Mouse (Mus musculus): ENCODE measurements around the gene Grip2. TPM values are rescaled to one million over a fixed set of nuclear protein-coding genes. Genes with fewer than 3 reads are reported as not detected.

Grip2 gene
- polyA plus RNA-seq, 1 experiment from 2014 or later = 3.1 TPM

- 0 out of 2 replicates have a peak overlapping the region, but pooled peaks have one; percentile 34 for H3K9ac ChIP-seq (ENCODE audit: low read depth, low read length)
- peaks cover 74% of the 10 kb centered on the region for H3K27me3 ChIP-seq (replicated peaks; ENCODE audit: control insufficient read depth, insufficient read depth, low read length)
- 0 out of 2 replicates have a peak, but pooled peaks cover 3% of the 10 kb centered on the region for H3K4me1 ChIP-seq (ENCODE audit: control insufficient read depth, insufficient read depth, low read length)
- H3K4me3 ChIP-seq (ENCODE audit: low read depth, low read length) = peak overlapping the region; percentile 50
- ATAC-seq (ENCODE audit: low read depth) = no peak
- H3K36me3 ChIP-seq (ENCODE audit: control insufficient read depth, insufficient read depth, low read length) = no peaks in the 10 kb centered on the region
- no peak for DNase-seq (ENCODE audit: low spot score)
- H3K4me2 ChIP-seq (ENCODE audit: low read depth, low read length) = peak overlapping the region; percentile 90
- no peaks in the 10 kb centered on the region for H3K9me3 ChIP-seq (ENCODE audit: control insufficient read depth, low read length)
- WGBS = 7% methylated on average over 19 of the region's 46 CpGs
- H3K27ac ChIP-seq (replicated peaks; ENCODE audit: low read depth, low read length) = no peak overlapping the region
Observed at GRCm38 (mm10) chr6:91842897-91843627, 16.0 kb upstream of the Grip2 start.

DNA sequence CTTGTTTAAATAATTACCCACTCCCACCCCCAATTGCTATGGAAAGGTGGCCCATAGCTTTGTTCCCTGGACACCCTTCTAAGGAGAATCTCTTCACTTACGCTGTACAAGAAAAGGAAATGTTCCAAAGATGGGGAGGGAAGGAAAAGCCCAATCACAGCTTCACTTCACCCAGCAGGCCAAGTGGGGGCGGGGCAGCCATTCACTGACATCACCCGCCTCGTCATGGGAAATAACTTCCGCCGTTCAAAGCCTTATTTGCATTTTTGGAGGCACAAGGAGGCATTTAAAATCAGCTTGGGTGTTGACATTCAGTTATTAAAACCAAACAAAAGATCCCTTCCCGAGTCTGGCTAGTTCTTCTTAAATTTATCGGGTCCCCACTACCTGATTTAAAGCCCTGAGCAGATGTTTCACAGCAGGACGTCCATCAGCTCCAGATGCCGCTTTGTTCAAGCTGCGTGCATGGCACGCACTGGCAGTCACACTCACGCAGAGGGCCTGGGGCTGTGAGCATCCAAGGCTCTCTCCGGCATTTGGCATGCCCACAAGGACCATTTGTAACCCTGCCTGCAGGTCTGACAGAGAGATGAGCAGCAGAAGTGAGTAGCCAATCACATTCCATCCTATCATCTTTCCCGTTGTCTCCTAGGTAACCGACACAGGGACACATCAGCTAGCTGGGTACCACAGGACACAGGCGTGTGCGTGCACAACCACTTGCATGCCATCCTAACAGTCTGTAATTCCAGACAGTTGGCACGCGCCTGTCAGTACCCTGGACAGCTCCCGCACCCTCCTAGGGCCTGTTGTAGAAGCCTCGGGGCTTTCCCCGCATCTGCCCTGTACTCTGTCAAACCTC, 12.2 kb upstream of the Grip2 start:
- Histone ChIP-seq H3K4me1 (ENCODE audit: control insufficient read depth, insufficient read depth, low read length) (0 out of 2 replicates have a peak, but pooled peaks cover 3% of the 10 kb centered on the region), H3K27ac (replicated peaks; ENCODE audit: low read depth, low read length) (no peak overlapping the region), H3K4me2 (ENCODE audit: low read depth, low read length) (no peak overlapping the region), H3K4me3 (ENCODE audit: low read depth, low read length) (no peak overlapping the region), H3K36me3 (ENCODE audit: control insufficient read depth, insufficient read depth, low read length) (no peaks in the 10 kb centered on the region), H3K9ac (ENCODE audit: low read depth, low read length) (no peak overlapping the region), H3K9me3 (ENCODE audit: control insufficient read depth, low read length) (no peaks in the 10 kb centered on the region), H3K27me3 (replicated peaks; ENCODE audit: control insufficient read depth, insufficient read depth, low read length) (peaks cover 57% of the 10 kb centered on the region)
- WGBS = 12% methylated on average over 23 of the region's 23 CpGs
- DNase-seq (ENCODE audit: low spot score) = peak; percentile 78
- ATAC-seq (ENCODE audit: low read depth) = peak; percentile 81; the same call in 1 of the 2 replicates

DNA sequence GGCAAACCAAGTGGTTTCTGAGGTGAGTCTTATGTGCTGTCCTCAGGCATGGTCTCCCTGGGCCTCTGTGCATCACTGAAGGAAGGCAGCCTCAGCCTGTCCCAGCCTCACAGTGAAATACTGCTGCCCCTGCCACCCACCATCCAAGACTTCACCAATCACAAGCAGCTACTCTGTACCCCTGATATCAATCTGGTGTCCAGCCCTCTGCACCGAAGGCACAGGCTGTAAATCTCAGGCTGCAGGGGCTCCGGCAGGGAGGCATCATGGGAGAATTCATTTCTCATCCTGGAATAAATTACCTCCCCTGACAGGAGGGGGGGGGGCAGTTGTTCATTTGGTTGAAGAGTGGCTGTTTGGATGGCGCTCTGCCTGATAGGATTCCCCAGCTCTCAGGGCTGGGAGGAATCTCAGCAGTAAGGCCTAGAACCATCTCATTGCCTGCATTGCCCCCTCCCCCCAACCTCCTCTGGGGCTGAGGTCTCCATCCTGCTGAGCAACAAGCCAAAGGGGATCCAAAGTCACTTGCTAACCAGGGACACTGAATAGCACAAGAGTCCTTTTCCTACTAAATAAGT, 5.9 kb upstream of the Grip2 start:
- no peak overlapping the region for H3K4me3 ChIP-seq (ENCODE audit: low read depth, low read length)

GRCm38 (mm10) chr6:91827926-91828325, 876 bp upstream of the Grip2 start:
- ATAC-seq (ENCODE audit: low read depth) = no peak
- H3K27ac ChIP-seq (replicated peaks; ENCODE audit: low read depth, low read length) = no peak overlapping the region
- no peaks in the 10 kb centered on the region for H3K27me3 ChIP-seq (replicated peaks; ENCODE audit: control insufficient read depth, insufficient read depth, low read length)
- H3K9me3 ChIP-seq (ENCODE audit: control insufficient read depth, low read length) = no peaks in the 10 kb centered on the region
- H3K4me1 ChIP-seq (ENCODE audit: control insufficient read depth, insufficient read depth, low read length) = no peaks in the 10 kb centered on the region
- WGBS = 69% methylated on average over 5 of the region's 5 CpGs
- H3K9ac ChIP-seq (ENCODE audit: low read depth, low read length) = no peak overlapping the region
- no peak overlapping the region for H3K4me3 ChIP-seq (ENCODE audit: low read depth, low read length)
- H3K36me3 ChIP-seq (ENCODE audit: control insufficient read depth, insufficient read depth, low read length) = no peaks in the 10 kb centered on the region
- H3K4me2 ChIP-seq (ENCODE audit: low read depth, low read length) = no peak overlapping the region
- DNase-seq (ENCODE audit: low spot score) = no peak

More for the DNA sequence above, 5.9 kb upstream of the Grip2 start:
- Histone ChIP-seq H3K9me3 (ENCODE audit: control insufficient read depth, low read length) (no peaks in the 10 kb centered on the region), H3K4me1 (ENCODE audit: control insufficient read depth, insufficient read depth, low read length) (no peaks in the 10 kb centered on the region), H3K4me2 (ENCODE audit: low read depth, low read length) (no peak overlapping the region), H3K27me3 (replicated peaks; ENCODE audit: control insufficient read depth, insufficient read depth, low read length) (0 out of 2 replicates have a peak, but pooled peaks cover 3% of the 10 kb centered on the region), H3K27ac (replicated peaks; ENCODE audit: low read depth, low read length) (no peak overlapping the region), H3K36me3 (ENCODE audit: control insufficient read depth, insufficient read depth, low read length) (no peaks in the 10 kb centered on the region), H3K9ac (ENCODE audit: low read depth, low read length) (no peak overlapping the region)
- 52% methylated on average over 3 of the region's 3 CpGs for WGBS
- no peak for DNase-seq (ENCODE audit: low spot score)
- no peak for ATAC-seq (ENCODE audit: low read depth)

DNA sequence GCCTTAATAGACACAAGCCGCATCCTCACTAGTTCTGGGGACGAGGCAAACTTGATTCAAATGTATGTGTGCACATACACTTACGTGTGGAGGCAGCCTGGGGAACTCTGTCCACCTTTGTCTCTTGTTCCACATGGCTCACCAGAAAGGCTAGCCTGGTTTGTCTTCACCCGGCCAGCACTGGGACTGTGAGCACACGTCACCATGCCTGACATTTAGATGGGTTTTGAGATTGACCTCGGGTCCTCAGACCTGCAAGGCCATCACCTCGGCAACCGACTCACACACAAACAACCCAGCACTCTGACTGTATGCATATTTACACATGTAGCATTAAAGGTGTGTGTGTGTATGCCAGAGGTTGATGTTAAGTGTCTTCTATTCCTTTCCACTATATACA, 8.8 kb downstream of the Grip2 start:
- 70% methylated on average over 8 of the region's 8 CpGs for WGBS
- H3K27me3 ChIP-seq (replicated peaks; ENCODE audit: control insufficient read depth, insufficient read depth, low read length) = no peaks in the 10 kb centered on the region
- H3K9ac ChIP-seq (ENCODE audit: low read depth, low read length) = no peak overlapping the region
- no peaks in the 10 kb centered on the region for H3K4me1 ChIP-seq (ENCODE audit: control insufficient read depth, insufficient read depth, low read length)
- H3K9me3 ChIP-seq (ENCODE audit: control insufficient read depth, low read length) = no peaks in the 10 kb centered on the region
- no peaks in the 10 kb centered on the region for H3K36me3 ChIP-seq (ENCODE audit: control insufficient read depth, insufficient read depth, low read length)
- ATAC-seq (ENCODE audit: low read depth) (no peak), DNase-seq (ENCODE audit: low spot score) (no peak)
- no peak overlapping the region for H3K4me2 ChIP-seq (ENCODE audit: low read depth, low read length)
- H3K4me3 ChIP-seq (ENCODE audit: low read depth, low read length) = no peak overlapping the region
- no peak overlapping the region for H3K27ac ChIP-seq (replicated peaks; ENCODE audit: low read depth, low read length)

DNA sequence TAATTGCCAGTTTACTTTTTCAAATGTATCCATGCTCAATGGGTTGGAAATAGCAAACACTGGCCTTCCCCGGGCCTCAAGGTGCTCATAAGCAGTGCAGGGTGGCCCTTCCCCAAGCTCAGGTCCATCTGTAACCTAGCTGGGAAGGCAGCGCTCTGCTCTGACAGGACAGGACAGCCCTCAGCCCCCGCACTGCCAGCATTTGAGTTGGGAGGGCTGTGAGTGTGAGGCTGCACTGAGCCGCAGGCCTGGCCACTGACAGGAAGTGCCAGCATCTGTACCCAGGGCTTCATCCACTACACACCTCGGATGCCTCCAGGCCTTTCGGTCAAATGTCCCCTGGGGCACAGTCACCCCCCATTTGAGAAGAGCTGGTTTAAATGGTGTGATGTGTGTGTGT, 11.1 kb downstream of the Grip2 start:
- no peak overlapping the region for H3K9ac ChIP-seq (ENCODE audit: low read depth, low read length)
- no peak for ATAC-seq (ENCODE audit: low read depth)
- H3K4me3 ChIP-seq (ENCODE audit: low read depth, low read length) = no peak overlapping the region
- H3K9me3 ChIP-seq (ENCODE audit: control insufficient read depth, low read length) = no peaks in the 10 kb centered on the region
- WGBS = 84% methylated on average over 6 of the region's 6 CpGs
- no peaks in the 10 kb centered on the region for H3K4me1 ChIP-seq (ENCODE audit: control insufficient read depth, insufficient read depth, low read length)
- no peak overlapping the region for H3K27ac ChIP-seq (replicated peaks; ENCODE audit: low read depth, low read length)
- no peaks in the 10 kb centered on the region for H3K36me3 ChIP-seq (ENCODE audit: control insufficient read depth, insufficient read depth, low read length)
- no peak for DNase-seq (ENCODE audit: low spot score)
- H3K27me3 ChIP-seq (replicated peaks; ENCODE audit: control insufficient read depth, insufficient read depth, low read length) = no peaks in the 10 kb centered on the region
- H3K4me2 ChIP-seq (ENCODE audit: low read depth, low read length) = no peak overlapping the region

GRCm38 (mm10) chr6:91813611-91814010, 13.4 kb downstream of the Grip2 start:
- no peak overlapping the region for H3K4me2 ChIP-seq (ENCODE audit: low read depth, low read length)
- 82% methylated on average over 3 of the region's 3 CpGs for WGBS
- peak; percentile 37; the same call in 1 of the 2 replicates for ATAC-seq (ENCODE audit: low read depth)

DNA sequence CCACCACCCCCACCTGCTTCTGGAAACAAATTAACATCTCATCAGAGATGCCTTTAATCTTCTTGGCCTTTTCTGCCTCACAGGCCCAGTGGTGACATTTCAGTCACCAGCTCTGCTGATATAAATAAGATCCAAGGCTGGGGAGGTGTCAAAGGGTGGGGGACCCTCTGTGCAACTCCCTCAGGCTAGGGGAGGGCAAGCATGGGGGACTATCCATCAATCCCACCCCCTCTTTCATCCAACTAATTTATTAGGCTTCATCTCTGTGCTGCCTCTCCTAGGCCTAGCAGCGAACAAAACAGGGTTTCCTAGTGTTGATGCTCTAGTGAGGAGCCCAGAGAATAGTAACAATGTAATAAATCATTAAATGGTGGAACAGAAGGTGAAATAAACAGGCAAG, 17.0 kb downstream of the Grip2 start:
- DNase-seq (ENCODE audit: low spot score) = no peak
- H3K27ac ChIP-seq (replicated peaks; ENCODE audit: low read depth, low read length) = no peak overlapping the region
- 0 out of 2 replicates have a peak, but pooled peaks cover 5% of the 10 kb centered on the region for H3K4me1 ChIP-seq (ENCODE audit: control insufficient read depth, insufficient read depth, low read length)
- H3K36me3 ChIP-seq (ENCODE audit: control insufficient read depth, insufficient read depth, low read length) = no peaks in the 10 kb centered on the region
- H3K9me3 ChIP-seq (ENCODE audit: control insufficient read depth, low read length) = no peaks in the 10 kb centered on the region
- peaks cover 28% of the 10 kb centered on the region for H3K27me3 ChIP-seq (replicated peaks; ENCODE audit: control insufficient read depth, insufficient read depth, low read length)
- no peak overlapping the region for H3K9ac ChIP-seq (ENCODE audit: low read depth, low read length)
- no peak for ATAC-seq (ENCODE audit: low read depth)
- no peak overlapping the region for H3K4me3 ChIP-seq (ENCODE audit: low read depth, low read length)
- 59% methylated on average over 1 of the region's 1 CpGs for WGBS
- no peak overlapping the region for H3K4me2 ChIP-seq (ENCODE audit: low read depth, low read length)

More at GRCm38 (mm10) chr6:91813611-91814010, 13.4 kb downstream of the Grip2 start:
- Histone ChIP-seq H3K9me3 (ENCODE audit: control insufficient read depth, low read length) (no peaks in the 10 kb centered on the region), H3K4me3 (ENCODE audit: low read depth, low read length) (no peak overlapping the region), H3K27me3 (replicated peaks; ENCODE audit: control insufficient read depth, insufficient read depth, low read length) (0 out of 2 replicates have a peak, but pooled peaks cover 4% of the 10 kb centered on the region), H3K9ac (ENCODE audit: low read depth, low read length) (no peak overlapping the region), H3K27ac (replicated peaks; ENCODE audit: low read depth, low read length) (no peak overlapping the region), H3K36me3 (ENCODE audit: control insufficient read depth, insufficient read depth, low read length) (no peaks in the 10 kb centered on the region), H3K4me1 (ENCODE audit: control insufficient read depth, insufficient read depth, low read length) (no peaks in the 10 kb centered on the region)
- peak; percentile 29 for DNase-seq (ENCODE audit: low spot score)
